Mouse (Mus musculus): ENCODE results near the gene Cnot3. TPM values are rescaled to one million over a fixed set of nuclear protein-coding genes. Genes with fewer than 3 reads are reported as not detected.
"Not testable (repeated sequence)": the region's sequence is repeated elsewhere in the genome, so short reads cannot be mapped to it uniquely, and the experiment has no call there.

Gene Cnot3
- polyA plus RNA-seq, 3 experiments from 2014 or later: 30.0 to 47.0 (median 45.2) TPM

GRCm38 (mm10) chr7:3656966-3657365, 11.9 kb downstream of the Cnot3 start:
- ATAC-seq: no peak

- ATAC-seq: no peak
Measured at GRCm38 (mm10) chr7:3658578-3658977, 13.5 kb downstream of the Cnot3 start.

GRCm38 (mm10) chr7:3664524-3665214, 19.6 kb downstream of the Cnot3 start:
- no peak for ATAC-seq

GRCm38 (mm10) chr7:3665215-3666114, 20.4 kb downstream of the Cnot3 start, which contains the start of gene Leng1:
Gene Leng1, minus strand, starts transcription at chr7:3665840.
- ATAC-seq: peak; percentile 97

- ATAC-seq: no peak
Measured at GRCm38 (mm10) chr7:3666921-3667391, 21.9 kb downstream of the Cnot3 start.

- ATAC-seq: peak; percentile 98
Measured at GRCm38 (mm10) chr7:3674507-3675227, 29.6 kb downstream of the Cnot3 start.

- ATAC-seq: no peak
Measured at GRCm38 (mm10) chr7:3675228-3675548, 30.1 kb downstream of the Cnot3 start.

- no peak for ATAC-seq
Measured at GRCm38 (mm10) chr7:3676371-3676770, 31.3 kb downstream of the Cnot3 start.

- ATAC-seq: no peak
Measured at GRCm38 (mm10) chr7:3677342-3677741, 32.3 kb downstream of the Cnot3 start, which contains the start of gene Tmc4. Gene Tmc4, minus strand, starts transcription at chr7:3677553.

GRCm38 (mm10) chr7:3683908-3684550, 39.0 kb downstream of the Cnot3 start:
- ATAC-seq: no peak

- no peak for ATAC-seq
Measured at GRCm38 (mm10) chr7:3684698-3685097, 39.6 kb downstream of the Cnot3 start.

- ATAC-seq: no peak
Measured at GRCm38 (mm10) chr7:3685400-3686187, 40.5 kb downstream of the Cnot3 start.

- ATAC-seq: no peak
Measured at GRCm38 (mm10) chr7:3691919-3692318, 46.9 kb downstream of the Cnot3 start.

GRCm38 (mm10) chr7:3692382-3692986, 47.4 kb downstream of the Cnot3 start, which contains the start of gene Tsen34:
Gene Tsen34, plus strand, starts transcription at chr7:3692863.
- ATAC-seq: peak; percentile 1

GRCm38 (mm10) chr7:3692987-3693808, 48.1 kb downstream of the Cnot3 start, which contains the start of gene Mboat7:
Gene Mboat7, minus strand, starts transcription at chr7:3693523.
- ATAC-seq: peak; percentile 78

- peak; percentile 2 for ATAC-seq
Measured at GRCm38 (mm10) chr7:3693809-3694075, 48.7 kb downstream of the Cnot3 start.

GRCm38 (mm10) chr7:3694076-3694948, 49.2 kb downstream of the Cnot3 start:
- peak; percentile 29 for ATAC-seq

GRCm38 (mm10) chr7:3694949-3695305, 49.9 kb downstream of the Cnot3 start:
- ATAC-seq: not testable (repeated sequence)

GRCm38 (mm10) chr7:3698471-3698870, 53.4 kb downstream of the Cnot3 start:
- ATAC-seq: no peak

Measured in inflammation-experienced regulatory T-cells, adult 6 months (primary cell).